Mouse (Mus musculus): ENCODE measurements around the gene Plin4.

- TF ChIP-seq CTCF (IDR thresholded peaks at IDR 0.05; ENCODE audit: extremely low read depth, insufficient read depth, insufficient read length, insufficient replicate concordance), result no peak
- no peak for TF ChIP-seq POLR2A (IDR thresholded peaks at IDR 0.05; ENCODE audit: low read depth, low read length)
Measured at GRCm38 (mm10) chr17:56117251-56117710, 7.7 kb upstream of the Plin4 start, which contains the start of gene Plin5.
